Mouse (Mus musculus) heart, postnatal 36 days (tissue): ENCODE measurements around the gene Ppp1r17. TPM values are rescaled to one million over a fixed set of nuclear protein-coding genes. Genes with fewer than 3 reads are reported as not detected.

Source experiments
- DNase-seq, 2 experiments: peaks; one replicate each; pipeline ENCODE4 v3.0.0; 2021 to 2022
- intact Hi-C: fragments of 180-260 bp; cut with DNase I; formaldehyde crosslinking; loops from one replicate; pipeline ENCODE4 v1.15.1; 2025
- total RNA-seq, 2 experiments: library from RNA; stranded (reverse); gene quantifications; 2 replicates each; pipeline ENCODE4 v1.2.3; 2021

Ppp1r17 gene
- total RNA-seq: not detected

GRCm38 (mm10) chr6:56017291-56017994, at the start of gene Ppp1r17:
Ppp1r17 (plus strand) TSS chr6:56017497.
- DNase-seq: no peak
- intact Hi-C loops: no loop called here

DNA sequence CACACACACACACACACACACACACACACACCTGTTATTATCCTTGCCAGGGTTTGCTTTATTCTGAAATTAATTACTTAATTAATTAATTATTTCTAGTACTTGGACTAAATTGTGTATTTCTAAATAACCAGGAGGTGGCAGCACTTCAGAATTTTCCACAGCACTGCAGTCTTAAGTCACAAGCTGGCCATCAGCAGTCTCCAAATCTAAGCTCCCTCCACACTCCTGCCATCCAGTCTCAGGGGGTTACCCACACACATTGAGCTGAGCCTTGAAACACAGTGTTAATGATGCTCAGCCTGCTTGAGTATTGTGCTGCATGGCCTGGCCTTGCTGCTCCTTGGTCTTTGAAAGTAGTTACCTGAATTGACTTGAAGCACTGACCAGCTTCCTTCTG, 44.3 kb upstream of the Ppp1r17 start:
- DNase-seq: no peak
- intact Hi-C loops: loop anchor here (1.0 to 10.0 kb wide), 2 partner anchors 76 to 502 kb away; no protein-coding TSS in a partner anchor

DNA sequence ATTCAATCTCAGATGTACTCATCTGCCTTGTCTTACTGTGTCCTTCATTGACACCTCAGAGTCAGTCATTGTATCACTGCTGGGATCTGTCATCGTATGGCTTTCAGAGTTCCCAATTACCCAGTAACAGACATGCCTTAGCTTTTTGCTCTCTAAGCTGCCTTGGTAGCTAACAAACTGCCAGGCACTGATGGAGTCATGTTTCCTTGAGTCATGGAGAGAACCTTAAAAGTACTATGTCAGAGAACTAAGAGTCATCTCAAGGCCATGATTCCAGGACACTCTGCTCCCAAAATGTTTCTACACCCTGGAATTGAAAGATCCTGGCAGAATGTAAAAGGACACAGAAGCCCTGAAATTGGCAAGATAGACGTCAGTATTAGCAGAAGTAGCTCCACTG, 37.5 kb upstream of the Ppp1r17 start:
- DNase-seq: no peak
- intact Hi-C loops: loop anchor here (10.0 kb wide), 1 partner anchor 495 kb away; no protein-coding TSS in a partner anchor

GRCm38 (mm10) chr6:56008711-56009110, 8.6 kb upstream of the Ppp1r17 start:
- intact Hi-C loops: no loop called here
- DNase-seq: no peak

- DNase-seq: no peak
- intact Hi-C loops: no loop called here
Measured at GRCm38 (mm10) chr6:56012384-56012783, 4.9 kb upstream of the Ppp1r17 start.

- no peak for DNase-seq
- intact Hi-C loops: no loop called here
Measured at GRCm38 (mm10) chr6:56019632-56020031, 2.3 kb downstream of the Ppp1r17 start.

DNA sequence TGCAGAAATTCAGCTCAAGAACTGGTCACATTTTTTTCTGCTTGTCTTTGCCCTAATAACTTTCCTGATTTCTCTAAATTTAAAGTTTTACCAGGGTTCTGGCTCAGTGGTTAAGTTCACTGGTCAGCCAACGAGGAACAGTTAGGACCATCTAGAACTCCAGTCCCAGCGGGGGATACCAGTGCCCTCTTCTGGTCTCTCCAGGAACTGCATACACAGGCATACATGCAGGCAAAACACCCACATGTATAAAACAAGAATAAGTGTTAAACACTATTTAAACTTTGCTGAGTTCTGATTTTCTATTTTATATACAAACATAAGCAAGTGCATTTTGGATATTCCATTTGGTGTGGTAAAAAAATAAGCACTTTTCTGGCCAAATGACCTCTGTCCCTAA, 8.2 kb downstream of the Ppp1r17 start:
- DNase-seq: peak in 1 of 2 experiments; percentile 5
- intact Hi-C loops: no loop called here

- intact Hi-C loops: no loop called here
- no peak for DNase-seq
Measured at GRCm38 (mm10) chr6:56027318-56027717, 10.0 kb downstream of the Ppp1r17 start.

DNA sequence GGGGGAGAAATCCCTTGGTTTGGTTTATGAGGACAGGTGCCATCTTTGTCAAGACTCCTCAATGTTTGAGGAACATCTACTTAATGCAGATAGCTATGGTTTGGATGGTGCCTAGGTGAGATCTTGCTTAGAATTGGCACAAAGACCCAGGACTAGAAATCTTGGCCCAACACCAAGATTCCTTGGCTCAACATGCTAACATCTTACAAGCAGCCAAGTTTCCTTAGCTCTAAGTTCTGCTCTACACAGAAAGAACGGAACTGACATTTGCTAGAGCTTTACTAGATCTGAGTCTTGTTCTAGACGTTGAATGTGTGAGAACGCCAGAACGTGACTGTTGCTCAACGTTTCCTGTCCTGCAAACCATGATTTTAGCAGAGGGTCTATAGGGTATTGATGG, 10.7 kb downstream of the Ppp1r17 start:
- intact Hi-C loops: no loop called here
- no peak for DNase-seq

GRCm38 (mm10) chr6:56029986-56030385, 12.7 kb downstream of the Ppp1r17 start:
- intact Hi-C loops: no loop called here
- no peak for DNase-seq

DNA sequence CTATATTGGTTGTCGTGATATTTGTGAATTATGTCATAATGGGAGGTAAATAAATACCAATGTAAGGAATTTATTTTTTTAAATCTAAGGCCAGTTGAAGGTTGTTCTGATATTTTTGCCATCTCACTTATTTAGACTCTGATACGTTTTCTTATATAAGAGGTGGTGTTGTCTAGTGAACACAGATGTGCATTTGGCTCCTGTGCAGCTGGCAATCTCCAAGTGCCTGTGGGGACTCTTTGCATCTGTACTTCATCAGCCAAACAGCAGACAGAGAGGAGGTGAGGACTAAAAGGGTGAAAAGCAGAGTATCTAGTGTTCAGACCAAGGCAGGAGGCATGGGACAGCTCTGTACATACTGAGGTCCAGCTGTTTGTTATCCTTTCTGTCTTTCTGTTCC, 14.9 kb downstream of the Ppp1r17 start:
- intact Hi-C loops: no loop called here
- DNase-seq: peak in 1 of 2 experiments; percentile 6

DNA sequence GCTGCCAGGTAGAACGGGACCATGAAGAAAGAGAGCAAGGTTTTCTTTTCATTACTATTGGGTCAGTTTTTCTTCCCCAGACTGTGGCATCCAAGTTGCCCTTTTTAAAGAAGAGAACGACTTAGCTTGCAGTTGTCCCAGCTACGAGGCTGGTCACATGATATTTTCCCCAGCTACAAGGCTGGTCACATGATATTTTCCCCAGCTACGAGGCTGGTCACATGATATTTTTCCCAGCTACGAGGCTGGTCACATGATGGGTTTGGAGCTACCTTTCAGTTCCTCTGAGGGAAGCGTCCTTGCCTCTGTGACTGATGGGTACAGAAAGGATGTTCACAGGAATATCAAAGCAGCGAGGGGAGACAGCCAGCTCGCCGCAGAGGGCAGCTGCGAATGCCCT, 17.8 kb downstream of the Ppp1r17 start:
- intact Hi-C loops: no loop called here
- no peak for DNase-seq

GRCm38 (mm10) chr6:56039476-56040055, 22.3 kb downstream of the Ppp1r17 start:
- DNase-seq: no peak
- intact Hi-C loops: no loop called here

GRCm38 (mm10) chr6:56044270-56044669, 27.0 kb downstream of the Ppp1r17 start:
- intact Hi-C loops: no loop called here
- DNase-seq: no peak

DNA sequence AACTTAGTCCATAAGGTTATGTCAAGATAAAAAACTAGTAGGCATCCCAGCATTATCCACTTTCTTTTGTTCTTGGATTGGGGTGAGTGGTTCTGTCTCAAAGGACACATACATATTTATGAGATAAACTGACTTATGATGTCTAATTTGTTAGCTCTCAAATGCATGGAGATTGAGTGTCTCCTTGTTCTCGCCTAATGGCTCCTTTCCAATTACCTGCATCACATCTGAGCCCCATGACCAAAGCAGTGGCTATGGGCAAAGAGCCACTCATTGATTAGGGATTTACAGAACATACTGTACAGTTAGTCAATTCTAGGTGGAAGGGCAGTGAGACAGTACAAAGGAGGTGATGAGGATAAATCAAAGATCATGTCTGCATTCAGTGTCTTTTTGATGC, 27.4 kb downstream of the Ppp1r17 start:
- intact Hi-C loops: loop anchor here (5.0 kb wide), 1 partner anchor 522 kb away; no protein-coding TSS in a partner anchor
- no peak for DNase-seq

GRCm38 (mm10) chr6:56048580-56048979, 31.3 kb downstream of the Ppp1r17 start:
- intact Hi-C loops: loop anchor here (5.0 kb wide), 1 partner anchor 526 kb away; no protein-coding TSS in a partner anchor
- DNase-seq: no peak

GRCm38 (mm10) chr6:56049104-56049503, 31.8 kb downstream of the Ppp1r17 start:
- intact Hi-C loops: loop anchor here (1.0 to 5.0 kb wide), 2 partner anchors 76 to 527 kb away; no protein-coding TSS in a partner anchor
- DNase-seq: no peak

GRCm38 (mm10) chr6:56063736-56064135, 46.4 kb downstream of the Ppp1r17 start:
- DNase-seq: no peak
- intact Hi-C loops: no loop called here

GRCm38 (mm10) chr6:56066632-56067282, 49.5 kb downstream of the Ppp1r17 start:
- peak; percentile 17 to 35 for DNase-seq
- intact Hi-C loops: loop anchor here (1.0 to 2.0 kb wide), 3 partner anchors 380 to 542 kb away; no protein-coding TSS in a partner anchor

DNA sequence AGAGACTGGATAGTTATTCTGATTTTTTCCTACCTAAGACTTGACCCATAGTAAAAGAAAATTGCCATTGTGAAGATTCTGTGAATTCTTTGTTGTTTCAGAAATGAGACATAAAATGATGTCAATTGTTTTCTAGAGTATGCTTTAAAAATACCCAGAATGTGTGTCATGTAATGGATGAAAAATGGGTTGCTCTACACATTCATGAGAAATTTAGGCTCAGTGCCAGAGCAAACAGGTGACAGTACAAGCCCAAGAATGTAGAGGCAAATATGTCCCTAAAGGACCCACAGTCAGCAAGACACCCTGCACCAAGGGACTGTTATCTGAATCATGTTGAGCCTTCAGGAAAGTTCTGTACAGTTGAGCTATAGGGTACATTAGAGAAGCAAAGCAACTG, 51.2 kb downstream of the Ppp1r17 start:
- intact Hi-C loops: no loop called here
- DNase-seq: no peak

- no peak for DNase-seq
- intact Hi-C loops: loop anchor here (10.0 kb wide), 1 partner anchor 288 kb away; no protein-coding TSS in a partner anchor
Measured at GRCm38 (mm10) chr6:56076378-56076805, 59.1 kb downstream of the Ppp1r17 start.
